Mouse (Mus musculus) testis, adult 2 months (tissue): ENCODE results near the gene Fbln5.

Experiments used
- CTCF ChIP-seq: fragments of 200-500 bp; IDR thresholded peaks from 2 replicates; pipeline ENCODE4 v1.5.1; 2012; ENCODE audit warnings: low read depth, mild to moderate bottlenecking, inconsistent platforms, low read length, moderate library complexity; ENCODE audit not compliant: control insufficient read depth, insufficient read depth, insufficient replicate concordance
- POLR2A ChIP-seq: fragments of 200-500 bp; IDR thresholded peaks from 2 replicates; pipeline ENCODE4 v1.6.1; 2012; ENCODE audit warnings: low read depth, mild to moderate bottlenecking, inconsistent platforms, low read length, moderate library complexity; ENCODE audit not compliant: control insufficient read depth

GRCm38 (mm10) chr12:101801051-101801450, 17.8 kb downstream of the Fbln5 start:
- TF ChIP-seq CTCF = no peak
- no peak for TF ChIP-seq POLR2A
